Mouse (Mus musculus): ENCODE data around the gene Ampd3. TPM values are rescaled to one million over a fixed set of nuclear protein-coding genes. Genes with fewer than 3 reads are reported as not detected.
A peak's percentile ranks its signal among the peaks of the same experiment; 100 is the strongest.

Gene Ampd3
- polyA plus RNA-seq, 1 experiment from 2014 or later: 1.9 TPM

GRCm38 (mm10) chr7:110811529-110811928 is 43.5 kb downstream of the Ampd3 start:
- Histone ChIP-seq H3K27ac (no peak overlapping the region), H3K4me1 (peaks cover 10% of the 10 kb centered on the region; the same call in 1 of the 2 replicates), H3K4me3 (no peak overlapping the region), H3K36me3 (peaks cover 8% of the 10 kb centered on the region), H3K27me3 (ENCODE audit: low read depth, poor library complexity, severe bottlenecking) (no peaks in the 10 kb centered on the region), H3K9me3 (replicated peaks) (no peaks in the 10 kb centered on the region)
- WGBS: 87% methylated on average over 5 of the region's 5 CpGs
- no peak for DNase-seq (ENCODE audit: low spot score)

GRCm38 (mm10) chr7:110813983-110814382 is 46.0 kb downstream of the Ampd3 start:
- WGBS: 91% methylated on average over 1 of the region's 1 CpGs
- Histone ChIP-seq H3K9me3 (replicated peaks) (no peaks in the 10 kb centered on the region), H3K36me3 (peaks cover 8% of the 10 kb centered on the region), H3K27ac (no peak overlapping the region), H3K27me3 (ENCODE audit: low read depth, poor library complexity, severe bottlenecking) (no peaks in the 10 kb centered on the region), H3K4me1 (peaks cover 9% of the 10 kb centered on the region; the same call in 1 of the 2 replicates), H3K4me3 (no peak overlapping the region)
- no peak for DNase-seq (ENCODE audit: low spot score)

GRCm38 (mm10) chr7:110816037-110816436 is 48.0 kb downstream of the Ampd3 start:
- whole genome bisulfite sequencing: 73% methylated on average over 5 of the region's 5 CpGs
- peak; percentile 54 for DNase-seq (ENCODE audit: low spot score)
- no peak overlapping the region for H3K4me3 ChIP-seq

GRCm38 (mm10) chr7:110818206-110818605 is 50.2 kb downstream of the Ampd3 start:
- WGBS: 83% methylated on average over 6 of the region's 6 CpGs
- Histone ChIP-seq H3K27me3 (ENCODE audit: low read depth, poor library complexity, severe bottlenecking) (no peaks in the 10 kb centered on the region), H3K9me3 (replicated peaks) (no peaks in the 10 kb centered on the region), H3K27ac (no peak overlapping the region), H3K4me3 (no peak overlapping the region), H3K36me3 (peaks cover 12% of the 10 kb centered on the region), H3K4me1 (peaks cover 2% of the 10 kb centered on the region; the same call in 1 of the 2 replicates)
- no peak for DNase-seq (ENCODE audit: low spot score)

More at GRCm38 (mm10) chr7:110816037-110816436, 48.0 kb downstream of the Ampd3 start:
- no peaks in the 10 kb centered on the region for H3K27me3 ChIP-seq (ENCODE audit: low read depth, poor library complexity, severe bottlenecking)
- no peak overlapping the region for H3K27ac ChIP-seq
- H3K36me3 ChIP-seq: peaks cover 10% of the 10 kb centered on the region
- H3K9me3 ChIP-seq (replicated peaks): no peaks in the 10 kb centered on the region
- H3K4me1 ChIP-seq: peaks cover 2% of the 10 kb centered on the region; the same call in 1 of the 2 replicates

GRCm38 (mm10) chr7:110818787-110819350 is 50.9 kb downstream of the Ampd3 start:
- H3K4me3 ChIP-seq: no peak overlapping the region

GRCm38 (mm10) chr7:110821068-110821467 is 53.1 kb downstream of the Ampd3 start:
- Histone ChIP-seq H3K36me3 (peaks cover 32% of the 10 kb centered on the region), H3K9me3 (replicated peaks) (no peaks in the 10 kb centered on the region), H3K27me3 (ENCODE audit: low read depth, poor library complexity, severe bottlenecking) (no peaks in the 10 kb centered on the region), H3K27ac (no peak overlapping the region), H3K4me1 (no peaks in the 10 kb centered on the region), H3K4me3 (no peak overlapping the region)
- WGBS: 56% methylated on average over 5 of the region's 5 CpGs
- no peak for DNase-seq (ENCODE audit: low spot score)

More at GRCm38 (mm10) chr7:110818787-110819350, 50.9 kb downstream of the Ampd3 start:
- Histone ChIP-seq H3K36me3 (peaks cover 19% of the 10 kb centered on the region), H3K9me3 (replicated peaks) (no peaks in the 10 kb centered on the region), H3K27ac (no peak overlapping the region), H3K27me3 (ENCODE audit: low read depth, poor library complexity, severe bottlenecking) (no peaks in the 10 kb centered on the region), H3K4me1 (peaks cover 2% of the 10 kb centered on the region; the same call in 1 of the 2 replicates)
- no peak for DNase-seq (ENCODE audit: low spot score)
- 88% methylated on average over 11 of the region's 11 CpGs for WGBS

GRCm38 (mm10) chr7:110821653-110822052 is 53.6 kb downstream of the Ampd3 start:
- H3K4me1 ChIP-seq: no peaks in the 10 kb centered on the region
- no peak for DNase-seq (ENCODE audit: low spot score)
- H3K4me3 ChIP-seq: no peak overlapping the region
- H3K27ac ChIP-seq: no peak overlapping the region
- peaks cover 32% of the 10 kb centered on the region for H3K36me3 ChIP-seq
- 91% methylated on average over 3 of the region's 3 CpGs for WGBS
- H3K27me3 ChIP-seq (ENCODE audit: low read depth, poor library complexity, severe bottlenecking): no peaks in the 10 kb centered on the region
- H3K9me3 ChIP-seq (replicated peaks): no peaks in the 10 kb centered on the region

GRCm38 (mm10) chr7:110822055-110822454 is 54.0 kb downstream of the Ampd3 start:
- DNase-seq (ENCODE audit: low spot score): no peak
- Histone ChIP-seq H3K27me3 (ENCODE audit: low read depth, poor library complexity, severe bottlenecking) (no peaks in the 10 kb centered on the region), H3K9me3 (replicated peaks) (no peaks in the 10 kb centered on the region), H3K27ac (no peak overlapping the region), H3K36me3 (peaks cover 34% of the 10 kb centered on the region), H3K4me3 (no peak overlapping the region), H3K4me1 (no peaks in the 10 kb centered on the region)
- 75% methylated on average over 4 of the region's 4 CpGs for WGBS

GRCm38 (mm10) chr7:110823076-110823475 is 55.1 kb downstream of the Ampd3 start:
- no peaks in the 10 kb centered on the region for H3K27me3 ChIP-seq (ENCODE audit: low read depth, poor library complexity, severe bottlenecking)
- no peak overlapping the region for H3K4me3 ChIP-seq
- H3K4me1 ChIP-seq: no peaks in the 10 kb centered on the region
- H3K27ac ChIP-seq: no peak overlapping the region
- no peak for DNase-seq (ENCODE audit: low spot score)
- H3K36me3 ChIP-seq: peaks cover 38% of the 10 kb centered on the region
- no peaks in the 10 kb centered on the region for H3K9me3 ChIP-seq (replicated peaks)
- 65% methylated on average over 8 of the region's 8 CpGs for WGBS

GRCm38 (mm10) chr7:110823593-110823992 is 55.6 kb downstream of the Ampd3 start:
- H3K4me3 ChIP-seq: no peak overlapping the region
- no peaks in the 10 kb centered on the region for H3K9me3 ChIP-seq (replicated peaks)
- no peak for DNase-seq (ENCODE audit: low spot score)
- peaks cover 41% of the 10 kb centered on the region for H3K36me3 ChIP-seq
- H3K27me3 ChIP-seq (ENCODE audit: low read depth, poor library complexity, severe bottlenecking): no peaks in the 10 kb centered on the region
- no peaks in the 10 kb centered on the region for H3K4me1 ChIP-seq
- WGBS: 85% methylated on average over 4 of the region's 4 CpGs
- no peak overlapping the region for H3K27ac ChIP-seq

GRCm38 (mm10) chr7:110823995-110824953 is 56.3 kb downstream of the Ampd3 start:
- no peaks in the 10 kb centered on the region for H3K9me3 ChIP-seq (replicated peaks)
- 89% methylated on average over 8 of the region's 8 CpGs for WGBS
- DNase-seq (ENCODE audit: low spot score): no peak
- H3K4me1 ChIP-seq: no peaks in the 10 kb centered on the region
- H3K4me3 ChIP-seq: no peak overlapping the region
- H3K27ac ChIP-seq: no peak overlapping the region
- no peaks in the 10 kb centered on the region for H3K27me3 ChIP-seq (ENCODE audit: low read depth, poor library complexity, severe bottlenecking)
- peaks cover 48% of the 10 kb centered on the region for H3K36me3 ChIP-seq

GRCm38 (mm10) chr7:110833024-110833423 is 65.0 kb downstream of the Ampd3 start:
- 89% methylated on average over 1 of the region's 1 CpGs for WGBS
- no peaks in the 10 kb centered on the region for H3K27me3 ChIP-seq (ENCODE audit: low read depth, poor library complexity, severe bottlenecking)
- H3K9me3 ChIP-seq (replicated peaks): no peaks in the 10 kb centered on the region
- no peak overlapping the region for H3K4me3 ChIP-seq
- no peaks in the 10 kb centered on the region for H3K4me1 ChIP-seq
- peaks cover 44% of the 10 kb centered on the region for H3K36me3 ChIP-seq
- no peak overlapping the region for H3K27ac ChIP-seq
- no peak for DNase-seq (ENCODE audit: low spot score)

- Histone ChIP-seq H3K27me3 (ENCODE audit: low read depth, poor library complexity, severe bottlenecking) (no peaks in the 10 kb centered on the region), H3K4me3 (no peak overlapping the region), H3K4me1 (no peaks in the 10 kb centered on the region), H3K9me3 (replicated peaks) (no peaks in the 10 kb centered on the region), H3K36me3 (peaks cover 37% of the 10 kb centered on the region), H3K27ac (no peak overlapping the region)
- WGBS: 93% methylated on average over 1 of the region's 1 CpGs
- no peak for DNase-seq (ENCODE audit: low spot score)
Measured at GRCm38 (mm10) chr7:110834018-110834417, 66.0 kb downstream of the Ampd3 start.

Data from limb, embryonic 10.5 days (tissue).